Mouse (Mus musculus): ENCODE results near the gene Gm11027.
"Not testable (repeated sequence)": the region's sequence is repeated elsewhere in the genome, so short reads cannot be mapped to it uniquely, and the experiment has no call there.

The Gm11027 gene

DNA sequence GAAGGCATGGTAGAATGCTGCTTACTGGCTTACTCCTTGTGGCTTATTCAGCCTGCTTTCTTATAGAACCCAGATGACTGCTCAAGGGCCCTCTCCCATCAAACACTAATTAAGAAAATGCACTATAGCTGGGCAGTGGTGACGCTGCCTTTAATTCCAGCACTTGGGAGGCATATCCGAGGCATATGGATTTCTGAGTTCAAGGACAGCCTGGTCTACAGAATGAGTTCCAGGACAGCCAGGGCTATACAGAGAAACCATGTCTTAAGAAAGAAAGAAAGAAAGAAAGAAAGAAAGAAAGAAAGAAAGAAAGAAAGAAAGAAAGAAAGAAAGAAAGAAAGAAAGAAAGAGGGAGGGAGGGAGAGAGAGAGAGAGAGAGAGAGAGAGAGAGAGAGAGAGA is at the start of gene Gm11027:
Gm11027 (plus strand) TSS at position 301 of the 400 bp plus-strand sequence.
- not testable (repeated sequence) for DNase-seq (ENCODE audit: extremely low read depth, insufficient read length, low spot score)

DNA sequence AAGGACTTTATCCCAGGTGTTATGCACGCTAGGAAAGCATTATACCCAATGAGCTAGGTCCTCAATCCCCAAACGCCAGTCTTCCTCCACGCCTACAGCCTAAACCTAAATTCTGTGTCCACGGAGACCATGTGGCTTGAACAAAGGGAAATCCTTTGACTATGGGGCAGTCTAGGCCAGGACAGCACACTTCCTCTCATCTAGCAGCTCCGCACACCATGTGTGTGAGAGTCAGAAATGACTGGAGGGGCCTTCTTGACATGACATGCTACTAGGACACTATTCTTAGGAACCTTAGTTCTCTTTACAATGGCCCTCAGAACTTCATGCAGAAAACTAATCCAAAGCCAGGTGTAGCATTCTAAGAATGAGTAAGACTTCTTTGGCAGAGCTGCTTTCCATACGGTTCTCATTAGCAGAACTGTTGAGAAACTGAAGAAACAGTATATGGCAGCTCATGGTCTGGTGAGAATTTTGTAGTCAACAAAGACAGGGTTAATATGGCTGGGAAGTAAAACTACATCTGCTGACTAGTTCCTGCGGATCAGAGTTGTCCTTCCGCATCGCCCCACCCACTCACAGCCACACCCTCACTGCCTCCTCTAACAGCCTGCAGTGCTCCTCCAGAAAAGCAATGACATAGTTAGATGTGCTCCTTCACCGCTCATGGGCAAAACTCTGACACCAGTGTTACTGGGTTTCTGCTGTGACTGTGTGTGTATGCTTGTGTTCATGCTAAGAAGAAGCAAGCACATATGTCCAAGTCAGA is 48.7 kb upstream of the Gm11027 start:
- no peak for DNase-seq (ENCODE audit: extremely low read depth, insufficient read length, low spot score)

DNA sequence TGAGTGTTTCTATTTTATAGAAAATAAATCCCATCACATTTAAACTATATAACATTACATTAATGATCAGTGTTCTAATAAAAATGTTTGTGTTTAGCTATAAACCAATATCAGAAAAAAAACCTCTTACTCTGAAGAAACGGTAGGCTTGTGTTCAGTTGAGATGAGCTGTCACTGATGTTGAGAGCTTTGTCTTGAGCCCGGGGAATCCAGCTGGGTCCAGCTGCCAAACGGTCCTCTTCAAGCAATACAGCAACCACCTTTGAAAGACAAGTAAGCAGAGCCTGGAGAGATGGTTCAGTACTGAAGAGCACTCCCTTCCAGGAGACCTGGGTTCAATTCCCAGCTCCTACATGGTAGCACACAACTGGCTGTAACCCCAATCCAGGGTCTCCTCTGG is 45.7 kb upstream of the Gm11027 start:
- DNase-seq (ENCODE audit: extremely low read depth, insufficient read length, low spot score) = no peak

DNA sequence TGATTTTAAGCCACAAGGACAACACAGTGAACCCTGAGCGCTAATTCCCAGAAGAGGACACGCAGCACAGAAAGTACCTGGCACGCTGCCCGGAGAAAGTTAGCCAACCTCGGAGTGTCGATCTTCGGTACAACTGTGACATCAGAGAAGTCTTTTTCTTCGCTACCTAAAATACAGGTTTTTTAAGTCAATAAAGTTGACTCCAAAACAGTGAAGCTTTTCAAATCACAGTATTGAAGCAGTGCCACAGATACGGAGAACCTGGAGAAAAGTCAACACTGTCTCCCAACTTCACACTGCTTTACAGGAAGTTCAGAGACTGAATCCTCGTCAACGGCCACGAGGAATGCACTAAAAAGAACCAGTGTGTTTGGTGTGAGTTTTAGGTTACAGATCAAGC is 43.6 kb upstream of the Gm11027 start:
- DNase-seq (ENCODE audit: extremely low read depth, insufficient read length, low spot score) = no peak

DNA sequence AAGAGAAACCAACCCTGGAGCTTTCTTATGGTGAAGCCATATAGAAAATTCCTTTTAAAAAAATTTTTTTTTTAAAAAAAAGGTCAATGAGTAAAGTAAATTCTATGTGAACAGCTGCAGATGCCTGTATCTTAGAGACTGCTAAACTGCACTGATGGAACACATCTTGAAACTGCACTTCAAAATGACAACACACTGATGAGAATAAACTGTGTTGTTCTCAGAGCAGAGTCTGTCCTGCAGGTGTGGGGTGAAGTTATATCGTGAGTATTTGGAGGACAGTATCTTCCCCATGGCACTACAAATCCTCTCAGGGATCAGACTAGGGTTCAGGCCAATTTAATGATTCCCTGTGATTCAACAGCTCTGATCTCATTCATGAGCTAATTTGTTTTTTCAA is 43.1 kb upstream of the Gm11027 start:
- DNase-seq (ENCODE audit: extremely low read depth, insufficient read length, low spot score) = no peak

DNA sequence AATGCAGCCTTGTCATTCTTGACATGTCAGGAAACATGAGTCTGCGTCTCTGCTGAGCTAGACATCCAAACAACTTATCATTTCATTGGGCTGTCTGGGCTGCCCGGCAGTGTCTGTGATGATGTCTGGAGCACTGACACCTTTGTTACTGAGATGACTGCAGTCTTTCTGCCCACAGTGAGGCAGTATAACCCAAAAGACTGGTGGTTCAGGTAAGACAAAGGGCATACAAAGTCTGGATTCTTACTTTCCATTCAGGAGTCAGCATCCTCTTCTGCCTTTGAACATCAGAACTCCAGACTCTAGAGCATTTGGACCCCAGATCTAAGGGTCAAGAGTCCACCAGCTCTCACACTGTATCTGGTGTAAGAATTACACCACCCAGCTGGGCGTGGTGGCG is 39.8 kb upstream of the Gm11027 start:
- no peak for DNase-seq (ENCODE audit: extremely low read depth, insufficient read length, low spot score)

DNA sequence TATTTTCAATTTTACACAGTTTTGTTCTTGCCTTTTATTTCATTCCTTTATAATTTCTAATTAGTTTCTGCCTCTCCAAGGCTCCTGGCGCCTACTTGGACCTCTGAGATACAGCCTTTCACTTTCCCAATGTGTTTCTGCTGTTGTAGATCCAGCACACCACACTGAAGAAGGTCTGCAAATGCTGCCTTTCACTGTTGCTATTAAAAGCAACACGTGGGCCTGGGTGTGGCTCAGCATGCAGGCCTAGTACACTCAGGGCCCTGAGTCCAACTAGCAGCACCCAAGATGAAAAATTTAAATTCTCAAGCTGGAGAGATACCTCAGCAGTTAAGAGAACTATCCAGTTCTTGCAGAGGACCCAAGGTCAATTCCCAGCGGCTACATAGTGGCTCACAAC is 38.5 kb upstream of the Gm11027 start:
- no peak for DNase-seq (ENCODE audit: extremely low read depth, insufficient read length, low spot score)

DNA sequence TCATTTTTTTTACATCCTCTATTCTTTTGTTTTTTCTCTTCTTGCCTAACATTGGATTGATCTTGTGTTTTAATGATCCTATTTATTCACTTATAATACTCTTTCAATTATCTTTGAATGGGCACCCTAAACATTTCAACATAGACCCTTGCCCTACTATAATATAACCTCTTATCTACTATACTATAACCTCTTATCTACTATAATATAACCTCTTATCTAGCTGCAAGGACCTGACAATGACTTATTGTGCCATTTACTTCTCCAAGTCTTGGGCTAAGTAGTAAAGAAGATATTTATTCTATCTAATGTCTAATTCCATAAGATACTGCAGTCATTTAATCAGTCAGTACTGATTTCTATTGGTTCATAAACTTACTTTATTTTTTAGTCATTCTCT is 36.8 kb upstream of the Gm11027 start:
- no peak for DNase-seq (ENCODE audit: extremely low read depth, insufficient read length, low spot score)

DNA sequence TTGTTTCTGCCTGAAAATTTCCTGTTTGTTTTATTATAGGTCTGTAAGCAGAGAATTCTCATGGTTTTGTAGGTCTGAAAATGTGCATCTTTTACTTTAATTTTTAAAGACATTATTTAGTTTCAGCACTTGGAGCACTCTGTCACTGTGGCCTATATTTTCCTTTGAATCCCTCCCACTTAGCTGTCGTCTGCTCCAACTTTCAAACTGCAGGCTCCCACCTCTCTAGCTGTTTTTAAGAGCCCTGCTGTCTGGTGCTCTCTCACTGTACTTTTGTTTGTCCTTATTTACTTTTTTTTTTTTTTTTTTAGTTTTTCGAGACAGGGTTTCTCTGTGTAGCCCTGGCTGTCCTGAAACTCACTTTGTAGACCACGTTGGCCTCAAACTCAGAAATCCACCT is 36.4 kb upstream of the Gm11027 start:
- DNase-seq (ENCODE audit: extremely low read depth, insufficient read length, low spot score) = no peak

DNA sequence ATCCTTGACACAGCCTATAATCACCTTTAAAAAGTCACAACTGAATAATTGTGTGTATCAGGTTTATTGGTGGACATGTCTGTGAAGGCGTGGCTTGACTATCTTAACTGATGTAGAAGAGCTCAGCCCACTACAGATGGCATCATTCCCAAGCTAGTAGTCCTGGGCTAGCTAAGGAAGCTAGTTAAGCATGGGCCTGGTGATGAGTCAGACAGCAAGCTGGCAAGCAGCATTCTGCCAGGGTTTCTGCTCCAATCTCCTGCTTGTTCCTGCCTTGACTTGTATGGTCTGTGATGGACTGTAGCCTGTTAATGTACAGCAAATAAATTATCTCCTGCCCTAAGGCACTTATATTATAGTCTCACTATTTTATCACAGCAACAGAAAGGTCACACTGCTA is 30.6 kb upstream of the Gm11027 start:
- DNase-seq (ENCODE audit: extremely low read depth, insufficient read length, low spot score) = no peak

DNA sequence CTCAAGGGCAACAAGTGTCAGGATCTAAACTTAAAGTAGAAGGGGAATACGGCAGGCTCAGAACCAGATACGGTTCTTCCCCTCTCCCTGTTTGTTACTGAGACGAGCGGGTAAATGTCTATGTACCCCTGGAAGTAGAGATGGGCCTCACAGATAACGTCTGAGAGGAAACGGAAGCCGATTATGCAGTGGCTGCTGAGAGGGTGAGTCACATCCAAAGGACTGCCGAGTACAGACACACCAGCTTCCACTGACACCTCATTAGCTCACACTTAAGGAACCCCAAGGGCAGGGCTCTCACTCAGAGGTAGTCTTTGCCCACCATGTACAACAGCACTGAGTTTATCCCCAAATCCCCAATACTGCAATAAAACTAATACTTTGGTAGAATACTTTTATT is 20.5 kb upstream of the Gm11027 start:
- no peak for DNase-seq (ENCODE audit: extremely low read depth, insufficient read length, low spot score)

DNA sequence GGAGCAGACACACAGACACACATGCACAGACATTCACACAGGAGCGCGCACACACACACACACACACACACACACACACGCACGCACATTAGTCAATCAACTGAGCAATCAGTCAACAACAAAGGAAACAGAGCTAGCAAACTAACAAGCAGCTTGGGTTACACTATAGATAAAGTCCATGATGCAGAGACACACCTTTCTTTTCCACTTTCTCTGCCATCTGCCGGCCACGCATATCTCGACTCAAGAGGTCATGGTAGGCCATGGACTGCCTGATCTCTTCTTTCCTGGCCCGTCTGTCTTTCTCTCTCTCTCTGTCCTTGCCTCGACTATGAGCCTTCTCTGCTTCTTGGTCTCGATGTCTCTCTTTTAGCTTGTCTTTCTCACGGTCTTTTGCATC is 19.6 kb upstream of the Gm11027 start:
- DNase-seq (ENCODE audit: extremely low read depth, insufficient read length, low spot score) = no peak

DNA sequence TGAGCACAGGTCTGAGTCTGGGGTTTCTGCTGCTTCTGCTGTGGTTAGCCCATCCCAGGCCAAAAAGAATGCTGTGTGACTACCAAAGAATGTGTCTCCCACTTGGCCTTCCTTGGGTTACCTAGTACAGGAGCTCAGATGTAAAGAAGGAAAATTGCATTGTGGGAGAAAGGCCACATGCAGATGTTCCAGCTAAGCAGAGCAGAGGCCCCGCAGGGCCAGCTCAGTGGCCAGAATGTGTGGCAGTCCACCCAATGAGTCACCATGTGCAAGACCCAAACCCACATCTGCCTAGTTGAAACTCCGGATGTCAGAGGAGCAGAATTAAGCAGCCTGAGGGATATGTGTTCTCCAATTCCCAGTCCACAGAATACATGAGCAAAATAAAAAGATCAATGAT is 16.9 kb upstream of the Gm11027 start:
- DNase-seq (ENCODE audit: extremely low read depth, insufficient read length, low spot score) = peak; percentile 71

DNA sequence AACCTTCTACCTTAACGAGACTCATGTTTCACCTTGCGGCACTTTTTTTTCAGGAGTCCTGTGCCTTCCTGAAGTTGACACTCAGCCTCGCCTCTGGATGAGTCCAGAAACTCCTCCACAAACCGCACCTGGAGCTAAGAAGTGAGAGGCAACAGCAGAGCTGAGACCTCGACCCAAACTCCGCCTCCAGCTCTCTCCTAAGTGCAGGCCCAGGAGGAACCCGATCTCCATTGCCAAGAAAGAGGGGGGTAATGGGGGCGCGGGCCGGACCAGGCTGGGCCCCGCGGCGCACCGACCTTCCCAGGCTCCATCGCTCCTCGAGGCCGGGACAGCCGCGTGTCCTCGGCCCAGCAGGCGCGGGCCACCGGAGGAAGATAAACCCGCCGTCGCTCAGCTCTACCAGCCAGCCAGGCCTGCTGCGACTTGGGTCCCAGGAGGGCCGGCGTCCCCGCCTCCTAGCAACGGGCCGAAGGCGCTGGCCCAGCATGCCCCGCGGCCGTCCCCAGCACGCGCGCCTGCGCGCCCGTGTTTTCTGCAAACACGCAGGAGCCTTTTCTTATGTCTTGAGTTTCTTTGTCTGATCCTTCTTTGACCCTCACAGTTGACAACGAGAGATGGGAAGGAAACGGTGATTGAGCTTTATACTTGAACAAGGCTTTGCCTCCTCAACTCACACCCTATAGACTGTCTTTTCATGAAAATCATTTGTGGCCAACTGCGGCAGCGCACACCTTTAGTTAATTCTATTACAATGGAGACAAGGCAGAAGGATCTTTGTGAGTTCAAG is 12.4 kb upstream of the Gm11027 start, which contains the start of gene Wdr60:
Wdr60 (minus strand) TSS at position 468 of the 787 bp plus-strand sequence.
- peak; percentile 92 for DNase-seq (ENCODE audit: extremely low read depth, insufficient read length, low spot score)

DNA sequence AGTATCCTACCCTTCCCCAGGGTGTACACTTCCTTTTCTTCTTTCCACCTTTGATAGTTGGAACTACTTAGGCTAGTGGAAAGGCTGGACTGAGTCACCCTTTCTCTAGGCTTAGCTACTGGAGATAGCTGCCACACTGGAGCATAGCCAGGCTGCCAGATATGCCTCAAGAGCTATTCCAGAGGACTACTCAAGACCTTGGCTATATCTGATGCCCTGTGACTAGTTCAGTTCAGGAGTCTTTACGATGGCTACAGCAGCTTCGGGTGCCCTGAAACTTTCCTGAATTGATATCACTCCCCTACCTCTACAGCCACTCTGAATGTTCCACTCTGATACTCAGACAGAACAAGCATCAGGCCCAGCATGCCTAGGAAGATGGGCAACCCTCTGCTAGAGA is 10.4 kb upstream of the Gm11027 start:
- no peak for DNase-seq (ENCODE audit: extremely low read depth, insufficient read length, low spot score)

DNA sequence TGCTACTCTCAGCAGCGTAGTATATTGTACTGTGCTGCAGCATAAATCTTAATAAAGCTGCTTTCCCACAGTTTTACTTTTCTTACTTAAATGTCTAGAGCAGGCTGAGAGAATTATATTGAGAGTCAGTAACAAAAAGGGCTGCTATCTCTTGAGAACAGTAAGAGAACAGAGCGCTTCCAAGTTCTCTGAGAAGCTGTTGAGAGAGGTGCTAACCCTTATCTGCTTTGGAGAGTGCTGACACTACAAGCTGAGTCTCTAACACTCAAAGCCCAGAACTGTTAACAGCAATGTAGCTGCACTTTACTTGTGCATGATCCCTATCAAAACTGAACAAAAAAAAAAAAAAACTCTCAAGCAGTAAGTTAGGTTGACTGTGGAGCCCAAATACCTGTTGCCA is 9.9 kb upstream of the Gm11027 start:
- DNase-seq (ENCODE audit: extremely low read depth, insufficient read length, low spot score) = no peak

DNA sequence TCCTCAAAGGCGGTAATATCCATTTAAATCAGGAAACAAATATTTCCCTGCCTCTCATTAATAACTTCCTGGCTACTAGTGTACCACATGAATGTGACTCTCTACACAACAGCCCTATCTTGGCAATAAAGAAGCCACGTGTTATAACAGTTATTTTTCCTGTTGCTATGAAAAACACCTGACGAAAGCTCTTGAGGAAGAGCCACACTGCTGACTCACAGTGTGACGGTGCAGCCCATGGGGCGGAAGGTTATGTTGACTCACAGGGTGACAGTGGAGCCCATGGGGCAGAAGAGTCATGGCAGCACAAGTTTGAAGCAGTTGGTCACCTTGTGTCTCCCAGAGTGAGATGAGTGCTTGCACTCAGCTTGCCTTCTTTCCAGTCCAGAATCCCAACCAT is 5.7 kb upstream of the Gm11027 start:
- DNase-seq (ENCODE audit: extremely low read depth, insufficient read length, low spot score) = peak; percentile 69

DNA sequence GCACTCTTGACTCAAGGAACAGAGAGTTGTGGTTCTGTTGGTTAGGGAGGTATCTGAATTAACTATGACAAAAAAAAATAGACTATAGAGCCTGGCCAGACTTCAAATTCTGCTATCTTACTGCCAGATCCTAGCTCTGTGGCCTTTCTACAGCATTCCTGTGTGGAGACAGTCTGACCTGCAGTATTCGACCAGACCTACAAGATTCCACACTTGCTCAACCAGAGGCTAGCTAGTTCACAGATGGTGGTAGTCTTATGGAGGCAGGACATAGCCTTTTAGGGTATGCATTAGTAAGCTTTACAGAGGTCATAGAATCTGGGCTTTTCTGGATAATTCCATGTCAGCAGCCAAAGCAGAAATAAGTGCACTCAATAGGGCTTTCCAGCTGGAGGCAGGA is 4.6 kb upstream of the Gm11027 start:
- DNase-seq (ENCODE audit: extremely low read depth, insufficient read length, low spot score) = no peak

DNA sequence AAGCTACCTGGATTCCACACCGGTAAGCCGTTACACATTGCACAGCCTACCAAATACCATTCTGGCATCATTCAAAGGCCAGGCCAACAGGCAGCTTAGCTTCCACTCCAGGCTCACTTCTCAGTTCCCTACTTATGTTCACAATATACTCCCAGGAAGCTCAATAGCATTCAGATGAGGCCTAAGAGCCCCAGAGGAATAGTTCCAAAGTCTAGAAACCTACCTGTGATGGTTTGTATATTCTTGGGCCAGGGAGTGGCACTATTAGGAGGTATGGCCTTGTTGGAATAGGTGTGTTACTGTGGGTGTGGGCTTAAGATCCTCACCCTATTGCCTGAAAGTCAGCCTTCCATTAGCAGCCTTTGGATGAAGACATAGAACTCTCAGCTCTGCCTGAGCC is 4.1 kb upstream of the Gm11027 start:
- no peak for DNase-seq (ENCODE audit: extremely low read depth, insufficient read length, low spot score)

DNA sequence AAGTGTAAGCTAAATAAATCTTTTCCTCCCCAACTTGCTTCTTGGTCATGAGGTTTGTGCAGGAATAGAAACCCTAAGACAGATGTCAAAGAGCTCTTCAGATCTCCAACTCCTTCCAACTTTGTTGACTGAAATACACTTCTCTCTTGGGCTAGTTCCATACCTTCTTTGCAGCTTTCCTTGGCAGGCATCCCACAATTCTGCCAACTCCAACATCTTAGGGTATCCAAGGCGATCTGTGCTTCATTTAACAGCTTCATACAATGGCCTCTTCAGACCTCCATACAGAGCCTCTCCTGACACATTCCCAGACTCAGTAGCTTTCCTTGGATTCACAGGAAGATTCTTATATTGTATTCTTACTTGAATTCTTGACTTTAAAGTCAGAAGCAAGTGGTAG is 1.5 kb upstream of the Gm11027 start:
- DNase-seq (ENCODE audit: extremely low read depth, insufficient read length, low spot score) = no peak

DNA sequence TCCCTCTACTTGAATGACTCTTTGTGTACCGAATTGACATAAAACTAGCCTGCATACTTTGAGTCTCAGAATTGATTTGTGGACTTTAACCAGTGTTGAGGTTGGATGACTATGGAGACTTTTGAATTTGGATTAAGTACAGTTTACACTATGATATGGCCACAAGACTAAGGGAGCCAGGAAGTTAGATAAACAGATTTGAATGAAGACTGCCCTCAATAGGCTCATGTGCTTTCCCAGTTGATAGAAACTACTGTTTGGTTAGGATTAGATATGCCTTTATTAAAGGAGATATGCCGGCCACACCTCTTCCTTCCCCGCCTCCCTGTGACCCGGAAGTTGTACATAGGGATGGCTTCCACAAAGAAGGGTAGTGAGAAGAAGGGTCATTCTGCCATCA is 445 bp downstream of the Gm11027 start:
- DNase-seq (ENCODE audit: extremely low read depth, insufficient read length, low spot score) = no peak

DNA sequence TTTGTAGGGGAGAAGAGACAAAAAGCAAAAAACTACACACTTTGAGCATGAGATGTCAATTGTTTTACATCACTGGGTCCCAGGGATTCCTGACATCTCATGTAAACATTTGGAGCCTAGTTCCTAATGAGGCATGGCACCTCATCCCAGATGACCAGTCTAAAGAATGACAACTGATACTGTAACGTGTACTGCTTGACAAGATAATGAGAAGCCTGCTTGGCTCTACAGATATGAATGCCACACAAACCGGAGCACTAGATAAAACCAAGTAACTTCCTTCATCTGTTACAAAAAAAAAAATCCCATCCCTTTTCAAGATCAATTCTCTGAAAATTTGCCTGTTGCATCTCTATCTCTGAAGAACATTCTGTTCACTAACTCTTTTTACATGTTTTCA is 1.8 kb downstream of the Gm11027 start:
- DNase-seq (ENCODE audit: extremely low read depth, insufficient read length, low spot score) = no peak

Data from 3134 (cell line).